Mouse (Mus musculus): ENCODE data around the gene Crybg2. TPM values are rescaled to one million over a fixed set of nuclear protein-coding genes. Genes with fewer than 3 reads are reported as not detected.

Gene Crybg2
- polyA plus RNA-seq, 1 experiment from 2014 or later, result 17.9 TPM

DNA sequence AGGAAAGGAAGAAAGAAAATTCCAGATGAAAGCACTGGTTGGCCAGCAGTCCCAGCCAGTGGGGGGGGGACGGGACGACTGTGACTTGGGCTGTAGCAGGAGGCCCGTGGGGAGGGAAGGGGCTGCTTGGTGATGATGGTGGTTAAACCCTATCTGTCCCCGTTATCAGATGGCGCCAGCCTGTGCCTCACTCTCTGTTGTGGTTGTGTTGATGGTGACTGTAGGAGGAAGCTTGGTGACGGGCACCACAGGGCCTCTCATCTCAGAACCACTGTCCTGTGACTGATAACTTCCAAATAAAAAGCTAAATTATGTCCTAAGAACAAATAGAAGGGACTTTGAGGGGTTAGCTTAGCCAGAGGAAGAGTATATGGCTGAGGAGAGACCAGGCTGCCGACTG is 45.5 kb downstream of the Crybg2 start:
- ATAC-seq, result no peak
- H3K9me3 ChIP-seq (ENCODE audit: control insufficient read depth), result no peaks in the 10 kb centered on the region
- no peak for TF ChIP-seq CTCF (IDR thresholded peaks at IDR 0.05; ENCODE audit: low read depth)

DNA sequence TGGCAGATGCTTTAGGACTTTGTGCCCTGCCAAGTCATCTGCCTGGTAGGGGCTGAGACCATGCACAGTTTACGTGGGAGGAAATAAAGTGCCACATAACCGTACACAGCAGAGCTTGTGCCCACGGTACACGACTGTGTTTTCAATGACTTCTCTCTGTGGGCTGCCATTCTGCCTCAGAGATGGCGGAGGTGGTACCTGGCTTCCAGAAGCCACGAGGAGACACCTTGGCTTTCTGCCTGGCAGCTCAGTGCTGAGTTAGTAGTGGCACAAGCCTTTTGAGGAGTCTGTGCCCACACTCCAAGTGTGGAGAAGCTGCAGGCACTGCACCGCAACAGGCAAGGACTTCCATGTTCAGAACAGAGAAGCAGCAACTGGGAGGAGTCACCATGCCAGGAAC is 47.1 kb downstream of the Crybg2 start:
- H3K9ac ChIP-seq (ENCODE audit: low read depth, low read length), result no peak overlapping the region
- no peaks in the 10 kb centered on the region for H3K4me1 ChIP-seq (replicated peaks; ENCODE audit: control insufficient read depth, insufficient read depth, low read length)
- H3K9me3 ChIP-seq (ENCODE audit: control insufficient read depth), result no peaks in the 10 kb centered on the region
- no peaks in the 10 kb centered on the region for H3K36me3 ChIP-seq (ENCODE audit: control insufficient read depth, insufficient read depth)
- H3K4me3 ChIP-seq (ENCODE audit: low read depth, low read length), result no peak overlapping the region
- H3K27me3 ChIP-seq (replicated peaks; ENCODE audit: control insufficient read depth, insufficient read depth, low read length), result no peaks in the 10 kb centered on the region
- no peak overlapping the region for H3K27ac ChIP-seq (ENCODE audit: low read depth, low read length)
- no peak for TF ChIP-seq CTCF (IDR thresholded peaks at IDR 0.05; ENCODE audit: low read depth)
- WGBS, result 86% methylated on average over 7 of the region's 7 CpGs
- no peak overlapping the region for H3K4me2 ChIP-seq (replicated peaks; ENCODE audit: low read depth)
- ATAC-seq, result no peak

More for the DNA sequence above, 45.5 kb downstream of the Crybg2 start:
- no peaks in the 10 kb centered on the region for H3K36me3 ChIP-seq (ENCODE audit: control insufficient read depth, insufficient read depth)
- H3K9ac ChIP-seq (ENCODE audit: low read depth, low read length), result no peak overlapping the region
- no peak overlapping the region for H3K4me3 ChIP-seq (ENCODE audit: low read depth, low read length)
- H3K4me2 ChIP-seq (replicated peaks; ENCODE audit: low read depth), result no peak overlapping the region
- H3K27me3 ChIP-seq (replicated peaks; ENCODE audit: control insufficient read depth, insufficient read depth, low read length), result no peaks in the 10 kb centered on the region
- no peaks in the 10 kb centered on the region for H3K4me1 ChIP-seq (replicated peaks; ENCODE audit: control insufficient read depth, insufficient read depth, low read length)
- no peak overlapping the region for H3K27ac ChIP-seq (ENCODE audit: low read depth, low read length)
- 65% methylated on average over 7 of the region's 7 CpGs for WGBS

DNA sequence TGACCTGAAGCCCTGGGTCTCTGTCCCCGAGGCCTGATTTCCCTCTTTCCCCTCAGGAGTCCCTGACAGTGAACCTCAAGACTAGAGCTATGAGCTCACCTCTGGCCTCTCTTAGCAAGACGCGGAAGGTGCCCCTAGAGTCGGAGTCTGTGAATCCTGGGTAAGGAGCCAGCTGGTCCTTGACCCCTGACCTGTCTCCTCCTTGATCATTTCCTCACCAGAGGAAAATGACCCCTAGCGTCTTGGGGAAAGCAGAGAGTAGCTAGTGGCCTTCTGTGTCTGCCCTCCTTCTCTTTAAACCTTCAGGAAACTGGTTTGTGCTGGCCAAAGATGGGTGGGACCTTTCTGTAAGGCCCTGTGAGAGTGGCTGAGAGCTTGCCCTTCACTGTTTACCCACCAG is 47.6 kb downstream of the Crybg2 start:
- ATAC-seq, result no peak
- Histone ChIP-seq H3K4me2 (replicated peaks; ENCODE audit: low read depth) (no peak overlapping the region), H3K27ac (ENCODE audit: low read depth, low read length) (no peak overlapping the region), H3K4me1 (replicated peaks; ENCODE audit: control insufficient read depth, insufficient read depth, low read length) (no peaks in the 10 kb centered on the region), H3K4me3 (ENCODE audit: low read depth, low read length) (no peak overlapping the region), H3K36me3 (ENCODE audit: control insufficient read depth, insufficient read depth) (no peaks in the 10 kb centered on the region), H3K9me3 (ENCODE audit: control insufficient read depth) (no peaks in the 10 kb centered on the region), H3K27me3 (replicated peaks; ENCODE audit: control insufficient read depth, insufficient read depth, low read length) (no peaks in the 10 kb centered on the region), H3K9ac (ENCODE audit: low read depth, low read length) (no peak overlapping the region)
- 53% methylated on average over 5 of the region's 5 CpGs for WGBS
- no peak for TF ChIP-seq CTCF (IDR thresholded peaks at IDR 0.05; ENCODE audit: low read depth)

DNA sequence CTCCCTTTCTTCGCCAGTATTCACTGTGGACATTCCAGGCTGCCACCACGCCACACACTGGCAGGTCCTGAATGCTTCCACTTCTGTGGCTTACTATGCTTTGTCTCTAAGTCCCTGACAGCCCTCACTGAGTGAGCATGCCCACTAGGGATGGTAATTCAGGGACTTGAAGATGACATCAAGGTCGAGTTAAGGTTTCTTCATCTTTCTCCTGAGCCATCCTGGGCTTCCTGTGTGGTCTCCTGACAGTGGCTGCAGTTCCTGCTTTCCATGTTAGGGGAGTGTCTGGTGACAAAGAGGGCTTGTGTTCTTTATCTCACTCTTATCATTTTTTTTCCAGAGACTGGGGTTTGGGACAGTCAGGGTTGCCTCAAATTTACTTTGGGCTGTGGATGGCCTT is 50.0 kb downstream of the Crybg2 start:
- no peak for ATAC-seq
- Histone ChIP-seq H3K9ac (ENCODE audit: low read depth, low read length) (no peak overlapping the region), H3K4me1 (replicated peaks; ENCODE audit: control insufficient read depth, insufficient read depth, low read length) (0 out of 2 replicates have a peak, but pooled peaks cover 5% of the 10 kb centered on the region), H3K9me3 (ENCODE audit: control insufficient read depth) (no peaks in the 10 kb centered on the region), H3K27me3 (replicated peaks; ENCODE audit: control insufficient read depth, insufficient read depth, low read length) (no peaks in the 10 kb centered on the region), H3K4me3 (ENCODE audit: low read depth, low read length) (no peak overlapping the region), H3K27ac (ENCODE audit: low read depth, low read length) (no peak overlapping the region), H3K36me3 (ENCODE audit: control insufficient read depth, insufficient read depth) (no peaks in the 10 kb centered on the region), H3K4me2 (replicated peaks; ENCODE audit: low read depth) (no peak overlapping the region)
- 41% methylated on average over 3 of the region's 3 CpGs for WGBS
- TF ChIP-seq CTCF (IDR thresholded peaks at IDR 0.05; ENCODE audit: low read depth), result no peak

DNA sequence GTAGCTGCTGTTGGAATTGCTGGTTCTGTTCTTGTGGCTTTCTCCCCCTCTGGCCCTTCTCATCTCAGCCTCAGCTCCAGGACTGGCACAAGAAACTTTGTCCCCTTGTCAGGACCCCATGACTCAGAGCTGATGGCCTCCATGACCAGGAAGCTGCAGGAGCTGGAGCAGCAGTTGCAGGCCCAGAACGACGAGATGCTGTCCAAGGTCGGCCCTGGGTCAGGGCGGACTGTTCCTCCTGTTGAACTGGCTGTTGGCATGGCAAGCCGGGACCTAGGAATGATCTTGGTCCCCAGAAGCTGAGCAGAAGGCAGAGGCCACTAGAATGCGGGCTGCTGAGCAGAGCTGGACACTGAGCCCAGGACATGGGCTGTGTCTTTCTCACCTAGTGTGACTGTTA is 51.8 kb downstream of the Crybg2 start:
- no peak overlapping the region for H3K4me3 ChIP-seq (ENCODE audit: low read depth, low read length)
- H3K9me3 ChIP-seq (ENCODE audit: control insufficient read depth), result no peaks in the 10 kb centered on the region
- no peaks in the 10 kb centered on the region for H3K27me3 ChIP-seq (replicated peaks; ENCODE audit: control insufficient read depth, insufficient read depth, low read length)
- H3K36me3 ChIP-seq (ENCODE audit: control insufficient read depth, insufficient read depth), result no peaks in the 10 kb centered on the region
- 53% methylated on average over 6 of the region's 6 CpGs for WGBS
- no peak for ATAC-seq
- H3K9ac ChIP-seq (ENCODE audit: low read depth, low read length), result no peak overlapping the region
- 0 out of 2 replicates have a peak, but pooled peaks cover 8% of the 10 kb centered on the region for H3K4me1 ChIP-seq (replicated peaks; ENCODE audit: control insufficient read depth, insufficient read depth, low read length)
- no peak for TF ChIP-seq CTCF (IDR thresholded peaks at IDR 0.05; ENCODE audit: low read depth)
- no peak overlapping the region for H3K4me2 ChIP-seq (replicated peaks; ENCODE audit: low read depth)
- H3K27ac ChIP-seq (ENCODE audit: low read depth, low read length), result no peak overlapping the region

DNA sequence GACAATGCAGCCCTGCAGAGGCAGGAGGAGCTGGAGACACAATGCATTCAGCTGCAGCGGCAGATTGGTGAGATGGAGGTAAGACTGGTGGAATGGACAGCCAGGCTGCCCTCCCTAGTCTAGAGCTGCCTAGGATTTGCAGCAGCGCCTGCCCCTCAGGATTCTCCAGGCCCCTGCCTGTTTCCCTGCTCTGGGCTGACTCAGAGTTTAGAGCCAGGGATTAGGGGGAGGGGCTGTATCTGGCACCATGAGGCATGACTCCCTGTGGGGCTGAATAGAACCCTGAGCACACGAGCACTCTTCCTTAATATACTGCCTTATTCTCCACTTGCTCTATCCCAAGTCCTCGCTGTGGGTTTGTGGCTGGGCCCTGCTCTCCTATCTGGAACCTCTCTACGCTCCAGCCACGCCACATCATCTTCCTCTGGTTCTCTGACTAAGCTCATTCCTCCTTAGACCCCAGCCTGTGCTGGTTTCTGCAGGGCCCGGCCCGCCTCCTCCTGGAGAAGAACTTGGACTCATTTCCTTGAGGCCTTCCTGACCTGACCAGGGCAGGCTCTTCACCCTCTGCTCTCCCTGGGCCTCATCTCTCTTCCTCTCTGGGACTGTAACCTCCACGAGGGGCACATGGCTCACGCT is 52.9 kb downstream of the Crybg2 start:
- Histone ChIP-seq H3K27me3 (replicated peaks; ENCODE audit: control insufficient read depth, insufficient read depth, low read length) (no peaks in the 10 kb centered on the region), H3K4me1 (replicated peaks; ENCODE audit: control insufficient read depth, insufficient read depth, low read length) (0 out of 2 replicates have a peak, but pooled peaks cover 8% of the 10 kb centered on the region), H3K27ac (ENCODE audit: low read depth, low read length) (no peak overlapping the region), H3K4me2 (replicated peaks; ENCODE audit: low read depth) (no peak overlapping the region), H3K9me3 (ENCODE audit: control insufficient read depth) (no peaks in the 10 kb centered on the region), H3K36me3 (ENCODE audit: control insufficient read depth, insufficient read depth) (no peaks in the 10 kb centered on the region), H3K4me3 (ENCODE audit: low read depth, low read length) (no peak overlapping the region), H3K9ac (ENCODE audit: low read depth, low read length) (no peak overlapping the region)
- ATAC-seq, result no peak
- no peak for TF ChIP-seq CTCF (IDR thresholded peaks at IDR 0.05; ENCODE audit: low read depth)
- 53% methylated on average over 10 of the region's 10 CpGs for WGBS
